Mouse (Mus musculus) naive thymus-derived CD4-positive, alpha-beta T cell, adult 2 months (primary cell): ENCODE data around the gene 2310039H08Rik.
"Not testable (repeated sequence)": the region's sequence is repeated elsewhere in the genome, so short reads cannot be mapped to it uniquely, and the experiment has no call there.

Experiments used
- DNase-seq: peaks from one replicate; pipeline ENCODE4 v3.0.0-alpha.2; 2011; ENCODE audit warnings: low read depth

The 2310039H08Rik gene

GRCm38 (mm10) chr17:46763544-46763943 lies 8.9 kb upstream of the 2310039H08Rik start, which contains the start of gene Ptcra:
Gene Ptcra (minus strand): TSS chr17:46763712.
- no peak for DNase-seq

DNA sequence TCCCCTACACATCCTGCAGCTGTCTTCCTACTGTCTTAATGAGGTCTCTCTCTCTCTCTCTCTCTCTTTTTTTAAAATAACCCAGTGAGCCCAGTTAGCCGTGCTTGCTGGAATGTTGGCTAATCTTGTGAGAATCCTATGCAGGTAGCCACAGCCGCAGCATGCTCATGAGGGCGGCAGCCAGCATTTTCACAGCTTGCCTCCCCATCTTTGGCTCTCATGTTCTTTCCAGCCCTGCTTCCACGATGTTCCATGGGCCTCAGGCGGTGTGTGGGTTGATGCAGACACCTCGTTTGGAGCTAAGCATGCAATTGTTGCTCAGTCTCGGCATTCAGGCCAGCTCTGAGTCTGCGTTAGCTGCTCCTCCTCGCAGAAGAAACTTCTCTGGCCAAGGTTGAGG lies 7.5 kb upstream of the 2310039H08Rik start:
- DNase-seq = not testable (repeated sequence)

DNA sequence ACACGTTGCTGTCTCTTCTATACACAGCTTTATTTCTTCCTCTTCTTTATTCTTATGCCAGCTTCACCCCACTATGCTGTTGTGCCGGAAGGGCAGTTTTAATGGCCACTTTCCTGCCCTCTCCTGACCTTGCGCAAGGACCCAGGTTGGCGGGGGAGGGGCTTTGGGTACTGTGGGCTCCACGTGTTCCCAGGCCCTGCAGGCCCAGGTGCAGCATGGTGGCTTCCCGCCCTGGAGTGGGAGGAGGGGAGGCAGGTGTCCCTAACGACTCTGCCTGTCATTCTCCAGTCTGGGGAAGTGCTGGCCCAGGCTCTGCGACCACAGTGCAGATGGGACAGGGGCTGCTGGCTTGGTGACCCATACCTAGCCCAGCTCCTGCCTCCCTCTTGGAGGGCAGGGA lies 4.6 kb upstream of the 2310039H08Rik start:
- DNase-seq = no peak

DNA sequence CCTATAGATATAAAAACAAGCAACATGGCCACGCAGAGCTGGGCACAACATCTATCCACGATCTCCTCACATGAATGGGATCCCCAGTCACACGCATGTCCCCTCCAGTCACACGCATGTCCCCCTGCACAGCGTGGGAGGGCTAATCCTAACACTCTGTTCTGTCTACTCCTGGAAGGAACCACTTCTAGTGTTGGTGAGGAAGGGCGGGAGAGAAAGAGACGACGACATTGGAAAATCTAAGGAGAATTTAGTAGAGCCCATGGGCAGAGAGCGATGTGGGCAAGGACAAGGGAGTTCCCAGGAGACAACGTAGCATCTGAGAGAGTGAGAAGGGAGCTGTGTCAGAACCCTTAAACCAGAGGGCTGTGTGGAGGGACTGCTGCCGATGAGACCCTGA lies 1.9 kb upstream of the 2310039H08Rik start:
- DNase-seq = no peak

- DNase-seq = no peak
Measured at GRCm38 (mm10) chr17:46771025-46771424, 1.4 kb upstream of the 2310039H08Rik start.

- no peak for DNase-seq
Measured at GRCm38 (mm10) chr17:46771616-46772015, 819 bp upstream of the 2310039H08Rik start.

GRCm38 (mm10) chr17:46772038-46772403 lies 414 bp upstream of the 2310039H08Rik start:
- DNase-seq = no peak

GRCm38 (mm10) chr17:46773278-46774130 lies 1.1 kb downstream of the 2310039H08Rik start:
- DNase-seq = peak; percentile 46

DNA sequence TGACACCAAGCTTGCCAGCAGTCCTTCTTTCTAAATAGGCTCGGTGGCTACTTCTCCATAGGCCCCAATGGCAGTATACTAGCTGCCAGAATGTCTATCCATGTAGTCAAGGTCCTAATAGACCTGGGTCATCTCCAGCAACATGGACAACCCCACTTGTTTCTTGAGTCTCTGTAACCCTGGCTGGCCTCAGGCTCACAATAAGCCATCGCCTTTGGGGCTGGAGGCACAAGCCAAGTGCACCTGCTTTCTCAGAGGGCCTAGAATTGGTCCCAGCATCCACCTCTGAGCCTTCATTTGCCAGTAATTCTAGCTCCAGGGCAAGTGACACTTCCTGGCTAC lies 1.7 kb downstream of the 2310039H08Rik start:
- DNase-seq = no peak

DNA sequence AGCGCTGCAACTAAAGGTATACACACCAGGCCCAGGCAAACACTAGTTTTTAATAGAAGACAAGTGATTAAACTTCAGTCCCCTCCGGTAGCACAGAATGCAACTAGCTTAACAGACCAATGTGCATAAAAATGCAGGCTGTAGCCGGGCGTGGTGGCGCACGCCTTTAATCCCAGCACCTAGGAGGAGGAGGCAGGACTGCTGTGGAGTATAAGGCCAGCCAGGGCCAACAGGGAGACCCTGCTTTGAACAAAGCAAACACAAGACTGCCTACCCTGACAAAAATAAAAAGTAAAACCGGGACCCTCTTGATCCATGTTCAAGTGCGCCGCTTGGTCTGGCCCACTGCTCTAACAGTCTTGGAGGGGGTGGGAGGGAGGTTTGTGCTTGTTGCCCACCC lies 2.6 kb downstream of the 2310039H08Rik start:
- no peak for DNase-seq

DNA sequence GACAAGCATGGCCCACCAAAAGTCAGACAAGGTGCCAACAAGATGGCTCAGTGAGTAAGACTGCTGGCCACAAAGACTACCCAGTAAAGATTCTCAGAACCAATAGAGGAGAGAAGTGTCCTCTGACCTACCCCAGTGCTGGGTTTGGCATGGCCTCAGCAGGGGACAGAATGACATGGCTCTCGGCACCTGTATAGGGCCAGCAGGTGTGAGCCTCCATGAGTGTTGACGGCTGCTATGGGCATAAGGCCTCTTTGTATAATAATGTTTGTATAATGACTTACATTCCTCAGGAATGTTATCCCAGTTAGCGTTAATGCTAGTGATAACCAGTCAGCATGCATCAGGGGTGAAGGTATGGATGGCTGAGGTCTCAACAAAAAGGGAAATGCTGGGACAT lies 3.7 kb downstream of the 2310039H08Rik start:
- DNase-seq = no peak

GRCm38 (mm10) chr17:46781876-46782275 lies 9.4 kb downstream of the 2310039H08Rik start:
- DNase-seq = no peak

GRCm38 (mm10) chr17:46782341-46783221 lies 10.1 kb downstream of the 2310039H08Rik start, which contains the start of gene Rpl7l1:
Gene Rpl7l1 (minus strand): TSS chr17:46782672.
- peak; percentile 96 for DNase-seq

DNA sequence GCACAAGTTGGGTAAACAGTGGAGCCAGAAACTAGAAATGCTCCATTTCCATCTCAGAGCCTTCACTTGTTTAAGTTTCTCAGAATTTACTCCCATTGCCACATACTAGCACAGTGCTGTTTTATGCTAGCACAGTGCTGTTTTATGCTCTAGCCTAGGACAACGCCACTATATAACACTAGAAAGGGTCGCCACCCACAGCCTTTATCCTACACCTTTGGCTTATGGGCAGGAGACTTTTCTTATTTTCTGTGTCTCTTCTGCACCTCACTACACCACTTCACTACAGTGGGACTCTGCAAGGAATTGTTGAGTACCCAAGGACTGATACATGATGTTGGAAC lies 10.8 kb downstream of the 2310039H08Rik start:
- no peak for DNase-seq

DNA sequence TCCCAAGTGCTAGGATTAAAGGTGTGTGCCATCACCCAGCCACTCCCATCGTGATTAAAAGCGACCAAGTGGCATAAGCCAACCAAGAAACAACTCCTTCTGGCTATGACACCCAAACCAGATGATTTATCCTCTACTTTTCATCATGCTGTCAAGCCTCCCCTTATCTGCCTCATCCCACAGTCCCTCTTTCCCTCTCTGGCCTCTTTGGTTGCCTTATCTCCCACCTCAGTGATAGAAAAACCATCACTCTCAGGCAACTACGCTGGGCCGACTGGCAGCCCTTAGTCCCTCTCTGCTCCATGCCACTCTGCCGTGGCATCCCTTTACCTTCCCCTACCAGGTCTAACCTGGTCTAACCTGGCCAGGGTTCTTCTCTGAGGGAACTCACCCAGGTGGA lies 14.5 kb downstream of the 2310039H08Rik start:
- DNase-seq = no peak

DNA sequence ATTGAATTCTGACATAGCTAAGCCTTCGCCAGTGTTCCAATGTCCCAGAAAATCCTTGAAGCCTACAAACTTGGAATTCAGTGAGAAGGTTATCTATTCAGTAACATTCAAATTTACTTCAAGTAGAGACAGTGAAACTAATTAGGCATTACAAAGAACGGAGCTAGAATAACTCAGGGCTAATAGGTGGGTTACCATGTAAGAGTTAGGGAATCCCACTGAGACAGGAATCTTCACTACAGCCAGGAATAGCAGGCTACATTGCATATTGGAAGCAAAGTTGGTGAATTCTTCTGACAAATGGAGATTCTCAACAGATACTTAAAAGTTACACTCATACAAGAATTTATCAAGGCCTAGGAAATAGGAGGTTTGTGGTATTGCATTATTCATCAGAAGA lies 15.5 kb downstream of the 2310039H08Rik start:
- not testable (repeated sequence) for DNase-seq

- DNase-seq = no peak
Measured at GRCm38 (mm10) chr17:46792963-46793362, 20.5 kb downstream of the 2310039H08Rik start.

GRCm38 (mm10) chr17:46796743-46797142 lies 24.3 kb downstream of the 2310039H08Rik start:
- DNase-seq = no peak

DNA sequence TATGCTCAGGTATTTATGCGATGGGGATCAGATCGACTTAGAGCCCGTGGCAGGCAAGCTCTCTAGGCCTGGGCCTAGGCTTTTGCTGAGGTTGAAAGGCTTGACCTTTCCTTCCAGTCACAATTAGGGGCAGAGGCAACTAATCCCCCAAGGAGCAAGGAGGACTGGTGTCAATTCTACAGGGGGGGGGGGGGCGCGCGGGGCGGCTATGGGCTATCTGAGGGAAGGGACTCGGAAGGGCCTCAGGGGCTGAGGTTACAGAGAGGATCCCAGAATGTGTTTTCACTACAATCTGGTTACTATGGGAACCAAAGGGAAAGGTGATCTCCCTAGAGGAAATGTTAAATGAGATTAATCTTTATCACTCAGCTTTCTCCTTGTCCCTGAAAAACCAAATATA lies 25.0 kb downstream of the 2310039H08Rik start:
- DNase-seq = no peak

- DNase-seq = no peak
Measured at GRCm38 (mm10) chr17:46799680-46800079, 27.2 kb downstream of the 2310039H08Rik start.

- no peak for DNase-seq
Measured at GRCm38 (mm10) chr17:46801761-46802160, 29.3 kb downstream of the 2310039H08Rik start.

DNA sequence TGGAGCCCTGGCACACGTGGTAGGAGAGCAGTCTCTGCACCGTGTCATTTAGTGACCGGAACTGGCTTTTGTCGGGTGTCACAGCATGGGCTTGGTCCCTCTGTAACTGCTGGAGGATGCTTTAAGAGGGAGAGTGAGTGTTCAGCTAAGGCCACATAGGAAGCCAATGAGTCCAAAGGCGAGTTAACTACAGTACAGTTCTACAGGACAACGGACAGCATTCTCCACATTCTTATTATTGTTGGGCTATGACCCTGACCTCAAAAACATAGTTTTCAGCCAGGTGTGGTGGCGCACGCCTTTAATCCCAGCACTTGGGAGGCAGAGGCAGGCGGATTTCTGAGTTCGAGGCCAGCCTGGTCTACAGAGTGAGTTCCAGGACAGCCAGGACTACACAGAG lies 35.9 kb downstream of the 2310039H08Rik start:
- no peak for DNase-seq
